Mouse (Mus musculus) kidney, postnatal 0 days (tissue): Measurements from ENCODE around the gene Sh3gl1. TPM values are rescaled to one million over a fixed set of nuclear protein-coding genes. Genes with fewer than 3 reads are reported as not detected.

Experiments
- ATAC-seq: fragments of 200-750 bp; cut with Nextera tagmentation; replicated peaks from 2 replicates; pipeline ENCODE4 v1.8.0; 2017; ENCODE audit warnings: low read depth, moderate number of reproducible peaks, moderate TSS enrichment, moderate library complexity; ENCODE audit not compliant: low FRiP score
- DNase-seq: peaks from one replicate; pipeline ENCODE4 v3.0.0-alpha.2; 2016; ENCODE audit warnings: low spot score
- H3K27ac ChIP-seq: fragments of 300-500 bp; sonication (generic); 2 replicates; pipeline ENCODE4 v1.5.1; 2014; ENCODE audit warnings: mild to moderate bottlenecking
- H3K27me3 ChIP-seq: fragments of 300-500 bp; sonication (generic); 2 replicates; pipeline ENCODE4 v1.6.1; 2014; ENCODE audit warnings: low read length, mixed read lengths; ENCODE audit not compliant: insufficient read depth
- H3K36me3 ChIP-seq: fragments of 300-500 bp; sonication (generic); 2 replicates; pipeline ENCODE4 v1.6.1; 2014; ENCODE audit warnings: low read length, mixed read lengths; ENCODE audit not compliant: insufficient read depth
- H3K4me1 ChIP-seq: fragments of 300-500 bp; sonication (generic); replicated peaks from 2 replicates; pipeline ENCODE4 v1.6.1; 2014; ENCODE audit warnings: antibody characterized with exemption, low read length, mixed read lengths; ENCODE audit not compliant: insufficient read depth
- H3K4me2 ChIP-seq: fragments of 300-500 bp; sonication (generic); 2 replicates; pipeline ENCODE4 v1.6.1; 2014; ENCODE audit warnings: mild to moderate bottlenecking, low read length, moderate library complexity, mixed read lengths
- H3K4me3 ChIP-seq: fragments of 300-500 bp; sonication (generic); replicated peaks from 2 replicates; pipeline ENCODE4 v1.5.1; 2014; ENCODE audit warnings: low read depth, low read length
- H3K9ac ChIP-seq: fragments of 300-500 bp; sonication (generic); 2 replicates; pipeline ENCODE4 v1.6.1; 2014; ENCODE audit warnings: low read depth, low read length
- H3K9me3 ChIP-seq: fragments of 300-500 bp; sonication (generic); replicated peaks from 2 replicates; pipeline ENCODE4 v1.6.1; 2016; ENCODE audit warnings: low read length, inconsistent platforms, mixed read lengths
- CTCF ChIP-seq: IDR thresholded peaks from 2 replicates; pipeline ENCODE4 v1.5.1; 2016; ENCODE audit warnings: antibody characterized with exemption, low read depth, mild to moderate bottlenecking, moderate library complexity
- WGBS: fragments of 180-500 bp; shearing (Covaris S2); extraction: QIAGEN DNeasy Blood & Tissue Kit; methylation state at CpG from one replicate; pipeline ENCODE4 v1.1.7; 2014; 5-methylcytosine and 5-hydroxymethylcytosine counted together
- polyA plus RNA-seq: library from polyadenylated mRNA; unstranded; fragments of >200 nt; fragmentation: Nextera tagmentation; extraction: Ambion mirVana; gene quantifications from 2 replicates; pipeline ENCODE4 v1.2.1, GENCODE M21; 2015

Sh3gl1 gene
- polyA plus RNA-seq, 1 experiment from 2014 or later, result 115 TPM

DNA sequence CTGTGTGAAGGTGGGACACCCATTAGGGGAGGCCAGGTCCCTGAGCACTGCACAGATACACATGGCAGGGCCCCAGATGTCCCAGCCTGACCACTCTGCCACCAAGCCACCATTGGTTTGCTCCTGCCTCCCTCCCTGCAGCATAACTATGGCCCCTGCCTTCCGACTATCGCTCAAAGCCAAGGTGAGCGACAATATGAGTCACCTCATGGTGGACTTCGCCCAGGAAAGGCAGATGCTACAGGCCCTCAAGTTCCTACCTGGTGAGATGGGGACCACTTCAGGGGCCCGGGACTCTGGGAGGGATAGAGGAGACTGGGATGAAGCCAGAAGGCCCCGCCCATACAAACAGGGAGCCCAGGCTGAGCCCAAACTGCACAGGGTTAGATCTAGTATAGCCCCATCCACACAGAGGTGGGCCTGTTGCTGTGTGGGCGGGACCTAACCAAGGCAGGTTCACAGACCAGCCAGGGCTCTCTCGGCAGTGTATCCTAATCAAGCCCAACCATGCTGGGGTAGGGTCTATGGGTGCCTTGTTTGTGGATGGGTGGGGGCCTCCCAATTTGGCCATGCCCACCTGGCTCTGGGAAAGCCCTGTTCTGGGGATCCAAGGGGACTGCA lies 46.0 kb downstream of the Sh3gl1 start:
- no peak overlapping the region for H3K9ac ChIP-seq
- 88% methylated on average over 8 of the region's 8 CpGs for WGBS

DNA sequence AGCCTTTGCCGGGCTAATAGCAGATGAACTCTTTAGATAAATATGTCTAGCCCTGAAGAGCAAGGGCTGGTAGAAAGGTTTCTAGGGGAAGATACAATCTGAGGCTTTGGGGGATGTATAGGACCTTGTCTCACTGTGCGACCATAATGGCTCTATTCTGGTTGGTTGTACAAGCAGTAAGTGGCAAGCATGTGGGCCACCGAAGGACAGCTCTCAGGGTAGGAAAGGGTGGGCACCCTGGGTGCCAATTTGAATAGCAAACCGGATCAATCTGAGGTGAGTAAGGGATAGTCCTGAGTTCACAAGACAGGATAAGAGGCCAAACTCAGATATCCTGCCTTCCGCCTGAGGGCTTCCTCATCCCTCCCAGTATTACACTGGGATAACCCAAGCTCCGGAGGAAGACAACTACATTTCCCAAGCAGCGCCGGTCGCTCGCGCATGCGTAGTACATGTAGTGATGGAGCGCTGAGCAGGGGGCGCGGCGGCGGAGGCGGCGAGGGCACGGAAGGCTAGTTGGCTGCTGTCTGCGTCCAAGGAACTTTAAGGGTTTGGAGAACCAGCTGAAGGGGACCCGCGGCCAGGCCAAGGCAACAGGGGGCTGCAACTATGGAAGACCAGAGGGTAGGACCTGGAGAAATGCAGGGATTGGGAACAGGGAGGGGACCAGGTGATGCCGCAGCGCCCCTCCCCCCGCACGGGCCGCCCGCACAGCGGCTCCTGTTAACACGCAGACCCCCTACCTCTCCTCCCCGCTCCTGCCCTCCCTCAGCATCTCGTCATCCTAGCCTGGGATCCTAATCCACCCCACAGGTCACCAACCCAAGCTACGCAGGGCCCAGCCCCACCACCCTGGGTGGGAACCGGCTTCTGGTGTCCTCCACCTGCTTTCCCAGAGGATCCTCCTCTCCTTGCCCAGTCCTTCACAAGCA lies 50.1 kb downstream of the Sh3gl1 start, which contains the start of gene Fsd1:
Gene Fsd1, plus strand, starts transcription at position 480 of the 932 bp plus-strand sequence.
- H3K27me3 ChIP-seq, result no peaks in the 10 kb centered on the region
- DNase-seq (peak; percentile 83), ATAC-seq (peak; percentile 24; the same call in 1 of the 2 replicates)
- no peaks in the 10 kb centered on the region for H3K36me3 ChIP-seq
- H3K4me3 ChIP-seq, result peak within 1 kb of the TSS; percentile 31; the same call in 1 of the 2 replicates
- peaks cover 6% of the 10 kb centered on the region; the same call in 1 of the 2 replicates for H3K4me1 ChIP-seq
- WGBS, result 9% methylated on average over 30 of the region's 35 CpGs
- no peaks in the 10 kb centered on the region for H3K9me3 ChIP-seq
- H3K9ac ChIP-seq, result 0 out of 2 replicates have a peak within 1 kb of the TSS, but pooled peaks have one; percentile 18
- peak within 1 kb of the TSS; percentile 61 for H3K4me2 ChIP-seq
- H3K27ac ChIP-seq, result no peak within 1 kb of the TSS
- no peak for TF ChIP-seq CTCF

More for the DNA sequence above, 46.0 kb downstream of the Sh3gl1 start:
- TF ChIP-seq CTCF, result no peak
- ATAC-seq, result no peak
- Histone ChIP-seq H3K4me1 (peaks cover 6% of the 10 kb centered on the region; the same call in 1 of the 2 replicates), H3K4me3 (no peak overlapping the region), H3K27ac (no peak overlapping the region), H3K4me2 (no peak overlapping the region), H3K36me3 (no peaks in the 10 kb centered on the region), H3K27me3 (no peaks in the 10 kb centered on the region), H3K9me3 (no peaks in the 10 kb centered on the region)
- no peak for DNase-seq

DNA sequence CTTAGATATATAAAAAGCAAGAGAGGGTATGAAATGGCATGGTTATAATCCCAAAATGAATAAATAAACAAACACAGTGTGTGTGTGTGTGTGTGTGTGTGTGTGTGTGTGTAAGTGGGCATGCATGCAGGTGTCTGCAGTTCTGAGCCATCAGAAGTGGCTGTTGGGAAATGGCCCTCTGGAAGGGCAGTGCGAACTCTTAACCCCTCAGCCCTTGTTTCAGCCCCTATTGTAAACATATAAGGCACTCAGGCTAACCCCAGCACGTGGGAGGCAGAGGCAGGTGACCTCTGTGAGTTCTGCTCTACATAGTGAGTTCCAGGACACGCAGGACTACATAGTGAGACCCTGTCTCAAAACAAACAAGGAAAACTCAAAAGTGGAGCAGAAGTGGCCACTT lies 59.1 kb downstream of the Sh3gl1 start:
- Histone ChIP-seq H3K4me2 (no peak overlapping the region), H3K9me3 (no peaks in the 10 kb centered on the region), H3K27ac (no peak overlapping the region), H3K4me3 (no peak overlapping the region), H3K9ac (no peak overlapping the region), H3K36me3 (no peaks in the 10 kb centered on the region), H3K27me3 (no peaks in the 10 kb centered on the region), H3K4me1 (no peaks in the 10 kb centered on the region)
- no peak for TF ChIP-seq CTCF
- DNase-seq (no peak), ATAC-seq (no peak)
- WGBS, result 38% methylated on average over 3 of the region's 3 CpGs

DNA sequence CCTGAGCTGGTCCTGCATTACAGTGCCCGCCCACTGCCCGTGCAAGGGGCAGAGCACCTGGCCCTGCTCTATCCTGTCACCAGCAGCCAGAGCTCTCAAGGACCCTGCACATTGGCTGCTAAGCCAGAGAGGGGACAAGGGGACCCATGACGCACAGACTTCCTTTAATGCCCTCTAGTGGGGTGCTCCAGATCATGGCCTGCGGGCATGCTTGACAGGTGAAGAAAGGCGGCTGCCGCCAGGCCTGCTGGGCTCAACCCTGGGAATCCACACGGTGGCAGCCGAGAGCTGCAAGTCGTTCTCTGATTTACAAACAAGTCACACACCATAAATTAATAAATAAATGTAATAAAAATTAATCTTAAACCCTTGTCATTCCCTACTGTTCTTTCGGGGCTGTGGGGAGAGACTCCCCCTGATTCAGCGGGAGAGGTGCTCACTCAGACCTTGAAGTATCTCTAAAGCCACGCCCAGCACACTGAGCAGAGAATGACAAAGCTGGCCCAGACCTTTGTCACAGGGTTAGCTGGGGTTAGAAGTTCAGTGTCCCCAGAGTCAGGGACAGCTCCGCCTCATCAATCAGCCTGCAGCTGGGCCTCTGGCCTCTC lies 60.1 kb downstream of the Sh3gl1 start:
- Histone ChIP-seq H3K4me2 (no peak overlapping the region), H3K27me3 (no peaks in the 10 kb centered on the region), H3K4me1 (no peaks in the 10 kb centered on the region), H3K36me3 (no peaks in the 10 kb centered on the region), H3K27ac (no peak overlapping the region), H3K4me3 (no peak overlapping the region), H3K9me3 (no peaks in the 10 kb centered on the region), H3K9ac (no peak overlapping the region)
- WGBS, result 15% methylated on average over 13 of the region's 13 CpGs
- DNase-seq, result peak; percentile 86
- ATAC-seq, result peak; percentile 73
- peak; percentile 92 for TF ChIP-seq CTCF

DNA sequence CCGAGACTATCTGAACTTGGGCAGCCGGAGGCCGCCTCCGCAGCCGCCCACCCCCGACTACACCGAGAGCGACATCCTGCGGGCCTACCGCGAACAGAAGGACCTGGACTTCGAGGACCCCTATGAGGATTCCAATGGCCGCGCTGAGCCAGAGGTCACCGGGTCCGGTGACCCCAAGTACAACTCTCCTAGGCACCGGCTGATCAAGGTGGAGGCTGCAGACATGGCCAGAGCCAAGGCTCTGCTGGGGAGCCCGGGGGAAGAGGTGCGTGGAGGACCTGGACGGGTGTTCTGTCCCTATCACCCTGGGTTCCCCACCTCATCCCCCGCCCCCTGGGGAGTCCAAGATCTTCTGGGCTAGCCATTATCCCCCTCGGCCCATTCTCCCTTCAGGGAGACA lies 65.0 kb downstream of the Sh3gl1 start:
- Histone ChIP-seq H3K9me3 (no peaks in the 10 kb centered on the region), H3K4me3 (peak overlapping the region; percentile 47; the same call in 1 of the 2 replicates), H3K4me2 (peak overlapping the region; percentile 89), H3K9ac (peak overlapping the region; percentile 63; the same call in 1 of the 2 replicates), H3K36me3 (peaks cover 13% of the 10 kb centered on the region; the same call in 1 of the 2 replicates), H3K27me3 (no peaks in the 10 kb centered on the region), H3K4me1 (peaks cover 12% of the 10 kb centered on the region), H3K27ac (no peak overlapping the region)
- no peak for DNase-seq
- TF ChIP-seq CTCF, result no peak
- 33% methylated on average over 22 of the region's 22 CpGs for WGBS
- no peak for ATAC-seq
